Mouse (Mus musculus) gastrocnemius, adult 2 months (tissue): ENCODE data around the gene Gfral. TPM values are rescaled to one million over a fixed set of nuclear protein-coding genes. Genes with fewer than 3 reads are reported as not detected.

Experiments used
- DNase-seq: peaks from one replicate; pipeline ENCODE4 v3.0.0; 2022
- H3K27ac ChIP-seq: fragments of 200-600 bp; 2 replicates; pipeline ENCODE4 v1.8.1; 2022; ENCODE audit warnings: mild to moderate bottlenecking
- H3K4me3 ChIP-seq: fragments of 200-600 bp; 2 replicates; pipeline ENCODE4 v1.8.1; 2022; ENCODE audit warnings: mild to moderate bottlenecking, moderate library complexity
- CTCF ChIP-seq: fragments of 200-600 bp; IDR thresholded peaks from 2 replicates; pipeline ENCODE4 v1.8.1; 2022; ENCODE audit warnings: antibody characterized with exemption, mild to moderate bottlenecking, moderate library complexity
- intact Hi-C: fragments of 180-260 bp; cut with DNase I; formaldehyde crosslinking; loops from one replicate; pipeline ENCODE4 v1.15.1; 2025
- long read RNA-seq, 2 experiments: library from polyadenylated mRNA; stranded (forward); transcript quantifications; one replicate each; pipeline ENCODE4 v2.0.0; 2021
- total RNA-seq, 2 experiments: library from RNA; stranded (reverse); gene quantifications; 2 replicates each; pipeline ENCODE4 v1.2.3; 2021

Gfral gene
- not detected for total RNA-seq
- long read RNA-seq, experiment 1: 0 reads
- long read RNA-seq, experiment 2: 0 reads

- Histone ChIP-seq H3K27ac (no peak within 1 kb of the TSS), H3K4me3 (no peak within 1 kb of the TSS)
- intact Hi-C loops: no loop called here
- TF ChIP-seq CTCF: no peak
- no peak for DNase-seq
These were observed at the start of gene Gfral for GRCm38 (mm10) chr9:76213557-76213956. Gfral (minus strand) TSS chr9:76213657.

- H3K27ac ChIP-seq: no peak overlapping the region
- intact Hi-C loops: no loop called here
- TF ChIP-seq CTCF: no peak
- no peak overlapping the region for H3K4me3 ChIP-seq
- DNase-seq: no peak
These were observed 44.3 kb upstream of the Gfral start for GRCm38 (mm10) chr9:76257731-76258130.

GRCm38 (mm10) chr9:76252544-76252943, 39.1 kb upstream of the Gfral start:
- TF ChIP-seq CTCF: no peak
- no peak for DNase-seq
- H3K27ac ChIP-seq: no peak overlapping the region
- no peak overlapping the region for H3K4me3 ChIP-seq
- intact Hi-C loops: no loop called here

GRCm38 (mm10) chr9:76252109-76252508, 38.7 kb upstream of the Gfral start:
- H3K27ac ChIP-seq: no peak overlapping the region
- no peak overlapping the region for H3K4me3 ChIP-seq
- no peak for DNase-seq
- no peak for TF ChIP-seq CTCF
- intact Hi-C loops: no loop called here

GRCm38 (mm10) chr9:76242322-76242721, 28.9 kb upstream of the Gfral start:
- DNase-seq: no peak
- Histone ChIP-seq H3K27ac (no peak overlapping the region), H3K4me3 (no peak overlapping the region)
- no peak for TF ChIP-seq CTCF
- intact Hi-C loops: no loop called here

GRCm38 (mm10) chr9:76237946-76238345, 24.5 kb upstream of the Gfral start:
- H3K4me3 ChIP-seq: no peak overlapping the region
- H3K27ac ChIP-seq: no peak overlapping the region
- no peak for DNase-seq
- intact Hi-C loops: loop anchor here (2.0 kb wide), 1 partner anchor 477 kb away; no protein-coding TSS in a partner anchor
- TF ChIP-seq CTCF: no peak

- intact Hi-C loops: loop anchor here (2.0 kb wide), 1 partner anchor 476 kb away; no protein-coding TSS in a partner anchor
- no peak for TF ChIP-seq CTCF
- no peak for DNase-seq
- H3K27ac ChIP-seq: no peak overlapping the region
- no peak overlapping the region for H3K4me3 ChIP-seq
These were observed 23.8 kb upstream of the Gfral start for GRCm38 (mm10) chr9:76237243-76237642.

- peak; percentile 40 for DNase-seq
- Histone ChIP-seq H3K4me3 (peak overlapping the region; percentile 64), H3K27ac (peak overlapping the region; percentile 74)
- TF ChIP-seq CTCF: peak; percentile 79
- intact Hi-C loops: loop anchor here (2.0 kb wide), 1 partner anchor 476 kb away; no protein-coding TSS in a partner anchor
These were observed 23.2 kb upstream of the Gfral start for GRCm38 (mm10) chr9:76236626-76237025.

GRCm38 (mm10) chr9:76235945-76236503, 22.6 kb upstream of the Gfral start:
- Histone ChIP-seq H3K4me3 (peak overlapping the region; percentile 64), H3K27ac (peak overlapping the region; percentile 74)
- DNase-seq: peak; percentile 19
- intact Hi-C loops: loop anchor here (2.0 kb wide), 1 partner anchor 475 kb away; no protein-coding TSS in a partner anchor
- TF ChIP-seq CTCF: no peak

- TF ChIP-seq CTCF: no peak
- intact Hi-C loops: no loop called here
- DNase-seq: no peak
These were observed 21.4 kb upstream of the Gfral start for GRCm38 (mm10) chr9:76234899-76235298.

GRCm38 (mm10) chr9:76230400-76230799, 16.9 kb upstream of the Gfral start:
- TF ChIP-seq CTCF: no peak
- Histone ChIP-seq H3K27ac (no peak overlapping the region), H3K4me3 (no peak overlapping the region)
- intact Hi-C loops: no loop called here
- DNase-seq: no peak

More at GRCm38 (mm10) chr9:76234899-76235298, 21.4 kb upstream of the Gfral start:
- H3K4me3 ChIP-seq: no peak overlapping the region
- no peak overlapping the region for H3K27ac ChIP-seq

- no peak for DNase-seq
- TF ChIP-seq CTCF: no peak
- Histone ChIP-seq H3K4me3 (no peak overlapping the region), H3K27ac (no peak overlapping the region)
- intact Hi-C loops: no loop called here
These were observed 3.9 kb upstream of the Gfral start for GRCm38 (mm10) chr9:76217178-76217975.

GRCm38 (mm10) chr9:76214678-76215077, 1.2 kb upstream of the Gfral start:
- no peak for DNase-seq
- no peak overlapping the region for H3K4me3 ChIP-seq
- TF ChIP-seq CTCF: no peak
- intact Hi-C loops: no loop called here
- no peak overlapping the region for H3K27ac ChIP-seq
